Mouse (Mus musculus) embryonic facial prominence, embryonic 10.5 days (tissue): ENCODE measurements around the gene Fbxl2. TPM values are rescaled to one million over a fixed set of nuclear protein-coding genes. Genes with fewer than 3 reads are reported as not detected.
"Not testable (repeated sequence)": the region's sequence is repeated elsewhere in the genome, so short reads cannot be mapped to it uniquely, and the experiment has no call there.

ENCODE experiments used
- DNase-seq: peaks from one replicate; pipeline ENCODE4 v3.0.0-alpha.2; 2017; ENCODE audit warnings: low spot score
- H3K27ac ChIP-seq: fragments of 300-500 bp; sonication (generic); replicated peaks from 2 replicates; pipeline ENCODE4 v1.5.1; 2016; ENCODE audit warnings: mild to moderate bottlenecking
- H3K27me3 ChIP-seq: fragments of 300-500 bp; sonication (generic); replicated peaks from 2 replicates; pipeline ENCODE4 v1.6.1; 2016; ENCODE audit warnings: low read depth, mild to moderate bottlenecking; ENCODE audit not compliant: poor library complexity, severe bottlenecking
- H3K36me3 ChIP-seq: fragments of 300-500 bp; sonication (generic); replicated peaks from 2 replicates; pipeline ENCODE4 v1.6.1; 2016; ENCODE audit warnings: mild to moderate bottlenecking, moderate library complexity
- H3K4me1 ChIP-seq: fragments of 300-500 bp; sonication (generic); 2 replicates; pipeline ENCODE4 v1.6.1; 2016
- H3K4me3 ChIP-seq: fragments of 300-500 bp; sonication (generic); 2 replicates; pipeline ENCODE4 v1.5.1; 2016; ENCODE audit warnings: mild to moderate bottlenecking, moderate library complexity
- H3K9me3 ChIP-seq: fragments of 300-500 bp; sonication (generic); 2 replicates; pipeline ENCODE4 v1.6.1; 2016; ENCODE audit warnings: mild to moderate bottlenecking
- WGBS: fragments of 180-500 bp; shearing (Covaris S2); methylation state at CpG from one replicate; pipeline ENCODE4 v1.1.7; 2016; 5-methylcytosine and 5-hydroxymethylcytosine counted together
- polyA plus RNA-seq: library from polyadenylated mRNA; unstranded; fragments of >200 nt; fragmentation: Nextera tagmentation; extraction: Ambion mirVana; gene quantifications from 2 replicates; pipeline ENCODE4 v1.2.1, GENCODE M21; 2016

Fbxl2 gene
- 5.9 and 6.1 TPM in 2 replicates for polyA plus RNA-seq

DNA sequence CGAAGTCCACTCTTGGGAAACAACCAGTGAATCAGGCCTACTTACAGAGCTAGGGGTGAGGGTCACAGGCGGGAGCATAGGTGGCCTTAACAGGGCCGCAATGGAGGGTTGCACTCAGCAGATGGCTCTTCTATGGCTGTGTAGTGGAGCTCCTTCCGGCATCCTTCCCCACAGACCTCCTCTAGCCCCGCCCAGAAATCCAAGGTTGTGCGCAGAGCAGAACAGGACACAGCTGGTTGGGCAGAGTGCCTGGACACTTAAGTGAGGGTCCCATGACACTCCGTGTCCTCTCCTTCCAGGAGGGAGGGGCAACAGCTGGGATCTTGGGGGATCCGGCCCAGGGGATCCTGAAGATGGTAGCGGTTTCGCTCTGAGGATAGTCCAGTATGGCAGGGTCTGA, at the start of gene Fbxl2:
Fbxl2 (minus strand) TSS at position 164 of the 400 bp plus-strand sequence.
- DNase-seq, result no peak
- Histone ChIP-seq H3K4me3 (no peak within 1 kb of the TSS), H3K27ac (no peak within 1 kb of the TSS), H3K4me1 (peaks cover 11% of the 10 kb centered on the region), H3K9me3 (no peaks in the 10 kb centered on the region; the same call in 1 of the 2 replicates), H3K27me3 (no peaks in the 10 kb centered on the region), H3K36me3 (no peaks in the 10 kb centered on the region)
- 86% methylated on average over 10 of the region's 10 CpGs for WGBS

DNA sequence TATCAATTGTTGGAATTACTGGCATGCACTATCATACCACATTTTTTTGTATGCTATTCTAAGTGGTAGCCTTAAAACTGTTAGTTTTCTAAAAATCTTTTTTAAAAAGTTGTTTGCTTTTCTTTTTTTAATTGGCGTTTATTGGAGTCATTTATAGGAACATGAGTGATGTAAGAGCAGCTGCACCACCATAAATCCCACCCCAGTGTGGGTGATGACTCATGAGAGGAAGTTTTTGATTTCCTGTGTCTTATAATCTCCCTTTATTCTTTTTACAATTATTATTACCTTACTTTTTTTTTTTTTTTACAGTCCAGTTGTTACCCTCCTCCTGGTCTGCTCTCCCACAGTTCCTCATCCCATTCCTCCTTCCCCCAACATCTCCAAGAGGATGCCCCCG, 48.9 kb upstream of the Fbxl2 start:
- Histone ChIP-seq H3K36me3 (no peaks in the 10 kb centered on the region), H3K9me3 (no peaks in the 10 kb centered on the region), H3K27me3 (no peaks in the 10 kb centered on the region), H3K27ac (no peak overlapping the region), H3K4me3 (no peak overlapping the region), H3K4me1 (no peaks in the 10 kb centered on the region)
- DNase-seq, result no peak
- WGBS, result 91% methylated on average over 2 of the region's 2 CpGs

- WGBS, result 21% methylated on average over 9 of the region's 9 CpGs
- not testable (repeated sequence) for H3K27ac ChIP-seq, H3K4me3 ChIP-seq, H3K36me3 ChIP-seq, H3K9me3 ChIP-seq, H3K27me3 ChIP-seq, H3K4me1 ChIP-seq
- DNase-seq, result peak; percentile 73
Observed at GRCm38 (mm10) chr9:114092188-114092587, 46.2 kb upstream of the Fbxl2 start.

GRCm38 (mm10) chr9:114088885-114089284, 42.9 kb upstream of the Fbxl2 start:
- DNase-seq, result not testable (repeated sequence)

GRCm38 (mm10) chr9:114087106-114087815, 41.3 kb upstream of the Fbxl2 start:
- H3K9me3 ChIP-seq, result no peaks in the 10 kb centered on the region
- no peak overlapping the region for H3K27ac ChIP-seq
- no peaks in the 10 kb centered on the region for H3K36me3 ChIP-seq
- no peak overlapping the region for H3K4me3 ChIP-seq
- H3K4me1 ChIP-seq, result no peaks in the 10 kb centered on the region
- H3K27me3 ChIP-seq, result no peaks in the 10 kb centered on the region
- DNase-seq, result no peak
- 79% methylated on average over 11 of the region's 11 CpGs for WGBS

More at GRCm38 (mm10) chr9:114088885-114089284, 42.9 kb upstream of the Fbxl2 start:
- H3K4me1 ChIP-seq, H3K27me3 ChIP-seq, H3K4me3 ChIP-seq, H3K9me3 ChIP-seq, H3K27ac ChIP-seq, H3K36me3 ChIP-seq: not testable (repeated sequence)
- WGBS, result 88% methylated on average over 6 of the region's 6 CpGs

GRCm38 (mm10) chr9:114086422-114086821, 40.4 kb upstream of the Fbxl2 start:
- Histone ChIP-seq H3K4me1 (no peaks in the 10 kb centered on the region), H3K27ac (no peak overlapping the region), H3K36me3 (no peaks in the 10 kb centered on the region), H3K27me3 (no peaks in the 10 kb centered on the region), H3K4me3 (no peak overlapping the region), H3K9me3 (no peaks in the 10 kb centered on the region)
- 87% methylated on average over 3 of the region's 3 CpGs for WGBS
- no peak for DNase-seq

DNA sequence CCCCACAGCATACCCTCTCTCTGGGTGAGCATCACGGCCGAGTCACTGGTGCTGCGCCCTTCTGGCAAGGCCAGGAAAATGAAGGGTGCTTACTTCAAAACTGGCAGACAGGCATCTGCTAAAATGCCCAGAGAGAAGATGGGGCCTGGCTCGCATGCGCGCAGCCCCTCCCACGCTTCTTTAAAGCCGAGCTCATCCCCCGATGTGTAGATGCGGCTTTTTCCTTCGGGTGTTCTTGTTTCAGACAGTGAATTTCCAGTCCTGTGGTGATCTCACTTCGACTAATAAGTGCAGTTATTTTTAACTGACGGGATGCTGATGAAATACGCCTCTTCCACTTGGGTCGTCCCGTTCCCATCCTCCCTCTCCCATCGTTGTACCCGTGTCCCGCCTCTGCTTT, 27.7 kb upstream of the Fbxl2 start:
- WGBS, result 91% methylated on average over 19 of the region's 19 CpGs
- DNase-seq, result no peak

GRCm38 (mm10) chr9:114069372-114069771, 23.4 kb upstream of the Fbxl2 start:
- Histone ChIP-seq H3K27ac (no peak overlapping the region), H3K36me3 (no peaks in the 10 kb centered on the region), H3K4me3 (no peak overlapping the region), H3K9me3 (no peaks in the 10 kb centered on the region), H3K27me3 (no peaks in the 10 kb centered on the region), H3K4me1 (no peaks in the 10 kb centered on the region)
- WGBS, result 73% methylated on average over 6 of the region's 6 CpGs
- no peak for DNase-seq

More for the DNA sequence above, 27.7 kb upstream of the Fbxl2 start:
- Histone ChIP-seq H3K36me3 (no peaks in the 10 kb centered on the region), H3K4me3 (no peak overlapping the region), H3K27me3 (no peaks in the 10 kb centered on the region), H3K4me1 (no peaks in the 10 kb centered on the region), H3K27ac (no peak overlapping the region), H3K9me3 (no peaks in the 10 kb centered on the region)

DNA sequence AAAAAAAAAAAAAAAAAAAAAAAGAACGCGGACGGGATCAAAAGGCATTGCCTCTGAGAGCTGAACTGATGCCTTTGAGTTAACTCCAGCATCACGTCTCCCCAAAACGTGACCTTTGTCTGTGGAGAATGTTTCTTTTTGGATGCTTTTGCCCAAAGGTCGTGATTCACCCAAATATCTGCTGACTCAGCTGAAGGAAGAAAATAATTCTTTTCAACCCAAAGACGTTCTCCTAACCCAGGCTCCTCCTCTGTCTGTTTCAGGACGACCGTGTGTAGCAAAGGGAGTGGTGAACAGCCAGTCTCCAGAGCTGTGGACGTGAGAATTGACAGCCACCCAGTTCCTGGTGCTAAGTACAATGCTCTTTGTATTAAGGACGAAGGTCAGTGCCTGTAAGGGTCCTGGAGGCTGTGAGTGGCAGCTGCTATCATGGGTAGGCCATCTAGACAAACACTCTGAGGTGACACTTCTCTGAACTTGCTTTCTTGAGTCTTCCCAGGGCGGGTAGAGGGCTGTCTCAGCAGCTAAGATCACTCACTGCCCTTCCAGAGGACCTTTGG, 22.6 kb upstream of the Fbxl2 start:
- no peaks in the 10 kb centered on the region for H3K4me1 ChIP-seq
- no peak for DNase-seq
- WGBS, result 57% methylated on average over 12 of the region's 12 CpGs
- no peak overlapping the region for H3K4me3 ChIP-seq
- no peaks in the 10 kb centered on the region for H3K36me3 ChIP-seq
- no peaks in the 10 kb centered on the region for H3K27me3 ChIP-seq
- H3K27ac ChIP-seq, result no peak overlapping the region
- H3K9me3 ChIP-seq, result no peaks in the 10 kb centered on the region

GRCm38 (mm10) chr9:114057090-114057796, 11.3 kb upstream of the Fbxl2 start, which contains the start of gene Susd5:
Gene Susd5 (plus strand): TSS chr9:114057140.
- Histone ChIP-seq H3K27ac (peak within 1 kb of the TSS; percentile 77), H3K27me3 (peaks cover 55% of the 10 kb centered on the region)

GRCm38 (mm10) chr9:114052866-114053265, 6.9 kb upstream of the Fbxl2 start:
- Histone ChIP-seq H3K27me3 (peaks cover 30% of the 10 kb centered on the region), H3K4me3 (no peak overlapping the region), H3K36me3 (no peaks in the 10 kb centered on the region), H3K4me1 (peaks cover 22% of the 10 kb centered on the region), H3K9me3 (no peaks in the 10 kb centered on the region; the same call in 1 of the 2 replicates), H3K27ac (no peak overlapping the region)
- no peak for DNase-seq
- WGBS, result 72% methylated on average over 6 of the region's 6 CpGs

More at GRCm38 (mm10) chr9:114057090-114057796, 11.3 kb upstream of the Fbxl2 start, which contains the start of gene Susd5:
- peak; percentile 65 for DNase-seq
- Histone ChIP-seq H3K9me3 (no peaks in the 10 kb centered on the region), H3K4me1 (peaks cover 16% of the 10 kb centered on the region), H3K4me3 (peak within 1 kb of the TSS; percentile 68), H3K36me3 (no peaks in the 10 kb centered on the region)
- under 1% methylated on average over 60 of the region's 60 CpGs for WGBS

DNA sequence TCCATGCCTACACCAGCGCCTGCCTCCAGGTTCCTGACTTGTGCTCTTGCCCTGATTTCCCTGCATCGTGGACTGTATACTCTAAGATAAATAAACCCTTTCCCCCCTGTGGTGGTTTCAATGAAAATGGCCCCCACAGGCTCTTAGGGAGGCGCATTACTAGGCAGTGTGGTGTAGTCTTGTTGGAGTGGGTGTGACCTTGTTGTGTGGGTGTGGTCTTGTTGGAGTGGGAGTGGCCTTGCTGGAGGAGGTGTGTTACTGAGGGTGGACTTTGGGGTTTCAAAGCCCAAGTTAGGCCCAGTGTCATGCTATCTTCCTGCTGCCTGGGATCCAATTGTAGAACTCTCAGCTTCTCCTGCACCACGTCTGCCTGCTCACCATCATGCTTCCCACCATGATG, 6.0 kb upstream of the Fbxl2 start:
- WGBS, result 84% methylated on average over 4 of the region's 4 CpGs
- Histone ChIP-seq H3K27ac (no peak overlapping the region), H3K9me3 (no peaks in the 10 kb centered on the region; the same call in 1 of the 2 replicates), H3K4me3 (no peak overlapping the region), H3K27me3 (peaks cover 22% of the 10 kb centered on the region), H3K4me1 (peaks cover 14% of the 10 kb centered on the region), H3K36me3 (no peaks in the 10 kb centered on the region)
- DNase-seq, result no peak
